Mouse (Mus musculus): ENCODE results near the gene Ankrd34a.

GRCm38 (mm10) chr3:96568605-96569004 lies 27.8 kb upstream of the Ankrd34a start:
- TF ChIP-seq CTCF (IDR thresholded peaks at IDR 0.05; ENCODE audit: borderline replicate concordance, extremely low read depth, insufficient read depth, insufficient read length) (no peak), POLR2A (IDR thresholded peaks at IDR 0.05; ENCODE audit: borderline replicate concordance, extremely low read depth, insufficient read depth, insufficient read length, poor library complexity, severe bottlenecking) (no peak)

All from brain, embryonic 14.5 days (tissue).